Mouse (Mus musculus): ENCODE measurements at regions not wholly inside any gene's neighbourhood (a gene's known extent, or its start where the extent isn't known, plus 50 kb on each side); places are given as distances from the start of the nearest gene placed in this dataset.
A peak's percentile ranks its signal among the peaks of the same experiment; 100 is the strongest.

DNA sequence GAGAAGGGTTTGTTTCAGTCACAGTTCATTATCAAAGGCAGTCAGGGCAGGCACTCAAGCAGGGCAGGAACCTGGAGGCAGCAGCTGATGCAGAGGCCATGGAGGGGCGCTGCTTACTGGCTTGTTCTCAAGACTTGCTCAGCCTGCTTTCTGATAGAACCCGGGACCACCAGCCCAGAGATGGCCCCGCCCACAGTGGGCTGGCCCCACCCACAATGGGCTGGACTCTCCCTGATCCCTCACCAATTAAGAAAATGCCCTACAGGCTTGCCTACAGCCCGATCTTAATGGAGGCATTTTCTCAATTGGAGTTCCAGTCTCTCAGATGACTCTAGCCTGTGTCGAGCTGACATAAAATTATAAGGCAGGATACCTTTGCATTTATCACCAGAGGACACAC lies 129.7 kb downstream of the Cryba4 start:
- no peak for ATAC-seq (replicated peaks; ENCODE audit: insufficient number of reproducible peaks, low FRiP score, low TSS enrichment, poor library complexity, severe bottlenecking)

DNA sequence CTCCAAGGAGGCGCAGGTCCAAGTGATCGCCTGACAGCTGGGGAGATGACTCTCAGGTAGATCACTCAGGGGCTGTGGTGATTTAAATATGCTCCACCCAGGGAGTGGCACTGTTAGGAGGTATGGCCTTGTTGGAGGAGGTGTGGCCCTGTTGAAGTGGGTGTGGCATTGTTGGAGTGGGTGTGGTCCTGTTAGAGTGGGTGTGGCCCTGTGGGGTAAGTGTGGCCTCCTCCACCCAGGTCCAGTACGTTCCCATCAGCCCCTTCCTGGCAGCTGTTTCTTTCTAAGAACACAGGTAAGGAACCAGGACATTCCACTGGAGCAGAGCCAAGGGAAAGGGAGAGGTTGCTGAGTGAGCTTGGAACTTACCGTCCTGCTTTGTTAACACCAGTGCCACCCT lies 125.1 kb downstream of the Cryba4 start:
- ATAC-seq (replicated peaks; ENCODE audit: insufficient number of reproducible peaks, low FRiP score, low TSS enrichment, poor library complexity, severe bottlenecking): no peak

DNA sequence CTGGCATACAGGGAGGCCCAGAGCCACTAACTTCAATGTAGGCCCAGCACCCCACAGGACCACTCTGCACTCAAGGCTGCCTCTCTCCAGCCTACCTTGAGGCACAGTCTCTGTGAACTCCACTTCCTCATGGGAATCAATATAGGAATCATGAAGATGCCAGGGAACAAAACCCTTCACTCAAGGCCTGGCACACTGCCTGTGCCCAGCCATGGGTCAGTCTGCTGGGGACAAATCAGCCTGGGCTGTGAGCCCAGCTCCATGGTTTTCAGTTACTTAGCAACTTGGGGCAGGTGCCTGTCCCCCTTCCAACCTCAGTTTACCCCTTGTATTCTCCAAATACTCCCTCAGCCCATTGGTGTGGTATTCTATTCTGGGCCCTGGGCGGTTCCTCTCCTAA lies 119.6 kb downstream of the Cryba4 start:
- no peak for ATAC-seq (replicated peaks; ENCODE audit: insufficient number of reproducible peaks, low FRiP score, low TSS enrichment, poor library complexity, severe bottlenecking)

DNA sequence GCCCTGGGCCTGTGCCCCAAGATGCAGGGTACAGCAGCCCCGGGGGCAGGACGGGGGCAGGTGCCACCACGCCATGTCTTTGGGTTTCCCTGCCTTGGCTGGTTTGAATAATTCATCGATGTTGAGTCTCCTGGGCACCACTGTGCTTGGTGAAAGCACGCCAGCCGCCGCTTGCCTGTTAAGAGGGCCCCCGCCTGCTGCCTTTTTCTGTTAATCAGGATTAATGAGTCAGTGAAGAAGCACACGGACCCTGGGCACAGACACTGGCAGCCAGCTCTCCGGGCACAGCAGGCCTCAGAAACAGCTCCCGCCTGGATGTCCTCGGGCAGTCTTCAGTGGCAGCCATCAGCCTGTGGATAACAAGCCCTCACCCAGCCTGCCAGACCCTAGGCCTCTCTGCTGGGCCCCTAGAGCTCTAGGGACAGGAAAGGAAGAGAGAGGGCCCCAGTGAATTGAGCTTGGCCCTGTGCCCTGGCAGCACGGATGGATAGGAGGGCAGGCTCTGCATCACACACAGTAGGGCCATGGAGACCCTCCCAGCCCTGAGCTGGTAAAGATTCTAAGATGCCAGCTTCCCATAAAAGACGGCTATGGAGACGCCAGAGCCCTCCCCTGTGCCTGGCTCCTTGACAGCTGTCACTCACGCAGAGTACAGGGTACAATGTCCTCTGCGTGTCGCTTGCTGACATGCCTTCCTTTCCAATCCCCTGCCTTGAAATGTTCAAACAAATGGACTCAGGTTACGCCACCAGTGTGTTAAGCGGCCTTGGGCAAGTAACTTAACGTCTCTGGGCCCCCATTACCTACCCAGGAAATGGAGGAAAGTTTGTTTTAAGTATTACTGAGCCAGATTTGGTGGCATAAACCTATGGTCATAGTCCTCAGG lies 118.4 kb downstream of the Cryba4 start:
- ATAC-seq (replicated peaks; ENCODE audit: insufficient number of reproducible peaks, low FRiP score, low TSS enrichment, poor library complexity, severe bottlenecking): no peak

DNA sequence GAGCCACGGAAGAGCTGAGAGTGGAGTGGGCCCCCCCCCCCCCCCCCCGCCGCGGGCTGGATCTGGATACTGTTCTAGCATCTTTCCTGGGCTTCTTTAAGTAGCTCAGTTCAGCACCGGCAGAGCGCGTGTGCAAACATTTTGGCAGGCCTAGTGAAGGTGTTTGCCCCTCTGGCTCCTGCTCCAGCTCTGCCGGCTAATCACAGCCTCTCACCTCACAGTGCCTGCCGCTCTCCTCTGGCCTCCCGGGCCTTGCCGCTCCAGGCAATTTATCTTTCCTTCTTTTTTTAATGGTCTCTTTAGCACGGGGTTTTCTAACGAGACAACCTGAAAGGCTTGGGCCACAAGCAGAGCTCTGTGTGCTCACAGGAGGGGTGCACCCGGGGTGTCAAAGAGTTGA lies 115.7 kb downstream of the Cryba4 start:
- no peak for ATAC-seq (replicated peaks; ENCODE audit: insufficient number of reproducible peaks, low FRiP score, low TSS enrichment, poor library complexity, severe bottlenecking)

DNA sequence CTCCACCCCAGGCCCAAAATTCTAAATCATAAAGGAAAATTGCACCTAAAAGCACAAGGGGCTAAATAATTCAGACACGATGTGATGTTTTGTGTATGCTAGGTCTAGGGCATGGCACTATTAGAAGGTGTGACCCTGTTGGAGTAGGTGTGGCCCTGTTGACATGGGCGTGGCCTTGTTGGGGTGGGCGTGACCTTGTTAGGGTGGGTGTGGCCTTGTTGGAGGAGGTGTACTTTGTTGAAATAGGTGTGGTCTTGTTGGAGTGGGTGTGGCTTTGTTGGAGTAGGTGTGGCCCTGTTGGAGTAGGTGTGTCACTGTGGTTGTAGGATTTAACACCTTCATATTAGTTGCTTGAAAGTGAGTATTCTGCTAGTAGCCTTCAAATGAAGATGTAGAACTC lies 114.1 kb downstream of the Cryba4 start:
- no peak for ATAC-seq (replicated peaks; ENCODE audit: insufficient number of reproducible peaks, low FRiP score, low TSS enrichment, poor library complexity, severe bottlenecking)

DNA sequence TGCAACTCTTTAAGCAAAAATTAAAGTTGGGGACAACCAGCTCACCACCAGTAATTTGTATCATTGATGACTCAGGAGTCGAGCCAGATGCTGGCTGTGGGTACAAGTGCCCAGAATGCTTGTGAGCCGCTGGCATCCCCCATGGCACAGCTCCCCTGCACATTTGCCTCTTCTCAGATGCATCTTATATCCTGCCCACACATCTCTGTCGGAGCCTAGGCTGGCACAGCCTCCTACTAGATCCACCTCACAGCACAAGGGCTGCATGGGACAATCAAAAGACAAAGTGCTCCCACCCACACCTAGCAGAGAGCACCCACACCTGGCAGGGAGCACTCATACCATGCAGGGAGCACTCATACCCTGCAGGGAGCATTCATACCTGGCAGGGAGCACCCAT lies 109.6 kb downstream of the Cryba4 start:
- ATAC-seq (replicated peaks; ENCODE audit: insufficient number of reproducible peaks, low FRiP score, low TSS enrichment, poor library complexity, severe bottlenecking): no peak

DNA sequence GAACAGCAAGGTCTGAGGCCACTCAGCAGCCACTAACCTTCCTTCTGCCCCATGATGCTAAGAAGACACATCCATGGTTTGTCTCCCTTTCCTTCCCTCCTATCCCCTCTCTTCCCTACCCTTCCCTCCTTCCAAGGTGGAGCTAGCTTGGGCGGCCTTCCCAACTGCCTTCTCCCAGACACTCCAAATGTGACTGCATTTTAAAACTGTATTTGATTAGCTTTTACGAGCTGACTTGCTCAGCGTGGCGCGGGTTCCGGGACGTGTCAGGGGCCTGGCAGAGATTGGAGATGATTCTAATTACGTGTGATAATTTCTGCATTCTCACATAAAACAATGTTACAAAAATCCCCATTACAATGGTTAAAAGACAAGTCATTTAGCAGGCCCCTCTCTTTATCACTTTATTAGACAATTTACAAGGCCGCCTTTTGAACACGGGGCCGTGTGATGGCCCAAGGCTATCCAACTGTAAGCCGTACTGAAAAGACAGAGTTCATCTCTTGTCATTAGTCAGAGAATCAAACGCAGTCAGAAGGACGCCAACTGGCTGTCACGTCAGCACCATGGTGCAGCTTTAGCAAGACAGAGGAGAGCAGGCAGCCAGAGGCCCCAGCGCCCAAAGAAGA lies 108.2 kb downstream of the Cryba4 start:
- no peak for ATAC-seq (replicated peaks; ENCODE audit: insufficient number of reproducible peaks, low FRiP score, low TSS enrichment, poor library complexity, severe bottlenecking)

DNA sequence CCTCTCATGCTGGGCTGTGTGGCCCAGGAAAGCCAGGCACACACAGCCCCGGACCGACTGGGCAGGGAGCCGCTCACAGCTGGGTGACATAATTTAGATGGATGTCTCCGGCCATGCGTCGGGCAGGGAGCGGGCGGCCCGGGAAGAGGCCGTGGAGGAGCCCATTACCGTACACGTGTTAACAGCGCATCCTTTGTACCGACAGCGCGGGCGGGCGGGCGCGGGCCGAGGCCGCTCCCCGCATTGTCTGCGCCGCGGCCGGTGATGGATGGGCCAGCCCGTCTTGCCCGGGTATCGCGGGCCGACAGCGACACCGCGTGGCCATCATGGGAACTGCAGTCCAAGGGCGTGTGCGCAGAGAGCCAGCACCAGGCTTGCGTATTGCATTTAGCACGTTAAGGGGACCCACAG lies 98.6 kb downstream of the Cryba4 start:
- peak; percentile 67 for ATAC-seq (replicated peaks; ENCODE audit: insufficient number of reproducible peaks, low FRiP score, low TSS enrichment, poor library complexity, severe bottlenecking)

DNA sequence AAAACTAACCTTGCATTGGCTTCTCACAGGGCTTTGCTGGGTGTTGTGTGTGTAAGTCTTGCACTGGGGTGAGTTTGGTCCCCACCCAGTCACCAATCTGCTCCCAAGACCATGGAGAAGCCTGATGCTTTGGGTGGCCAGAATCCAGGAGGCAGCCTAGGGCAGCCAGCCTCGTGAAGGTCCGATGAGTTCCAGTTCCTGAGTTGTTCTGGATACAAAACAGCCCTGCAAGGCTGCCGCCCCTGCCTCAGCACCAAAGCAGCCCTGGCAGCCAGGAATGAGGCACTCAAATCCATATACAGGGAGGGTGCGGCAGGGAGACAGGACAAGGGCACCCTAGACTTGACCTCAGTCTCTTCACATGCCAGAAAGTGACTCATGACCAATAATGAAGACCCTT lies 97.7 kb downstream of the Cryba4 start:
- no peak for ATAC-seq (replicated peaks; ENCODE audit: insufficient number of reproducible peaks, low FRiP score, low TSS enrichment, poor library complexity, severe bottlenecking)

DNA sequence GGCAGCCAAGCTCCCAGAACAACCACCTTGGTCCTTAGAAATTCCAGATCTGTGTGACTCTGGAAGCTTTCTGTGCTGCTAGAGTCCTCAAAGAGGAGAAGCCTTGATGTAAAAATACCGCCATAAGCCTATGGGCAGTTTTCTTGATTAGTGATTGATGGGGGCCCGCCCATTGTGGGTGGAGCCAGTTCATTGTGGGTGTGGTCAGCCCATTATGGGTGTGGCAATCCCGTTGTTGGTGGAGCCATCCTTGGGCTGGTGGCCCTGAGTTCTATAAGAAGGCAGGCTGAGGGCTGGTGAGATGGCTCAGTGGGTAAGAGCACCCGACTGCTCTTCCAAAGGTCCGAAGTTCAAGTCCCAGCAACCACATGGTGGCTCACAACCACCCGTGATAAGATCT lies 97.3 kb downstream of the Cryba4 start:
- no peak for ATAC-seq (replicated peaks; ENCODE audit: insufficient number of reproducible peaks, low FRiP score, low TSS enrichment, poor library complexity, severe bottlenecking)

DNA sequence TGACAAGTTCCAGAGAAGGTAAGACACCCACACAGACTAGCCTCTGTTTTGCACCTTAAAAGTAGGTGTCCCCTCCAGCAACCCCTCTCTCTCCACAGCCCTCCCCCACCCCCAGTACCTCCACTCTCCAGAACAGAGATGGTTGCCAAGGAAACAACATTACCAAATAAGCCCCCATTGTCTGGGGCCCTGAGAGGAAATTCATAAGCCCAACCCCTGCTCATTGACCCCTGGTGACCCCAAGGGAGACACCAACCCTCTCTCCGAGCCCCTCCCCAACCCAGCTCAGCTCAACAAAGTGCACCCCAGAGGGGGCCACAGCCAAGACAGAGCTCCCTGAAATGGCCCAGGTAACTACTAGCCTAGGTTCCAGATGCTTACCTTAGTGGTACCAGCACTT lies 96.3 kb downstream of the Cryba4 start:
- no peak for ATAC-seq (replicated peaks; ENCODE audit: insufficient number of reproducible peaks, low FRiP score, low TSS enrichment, poor library complexity, severe bottlenecking)

DNA sequence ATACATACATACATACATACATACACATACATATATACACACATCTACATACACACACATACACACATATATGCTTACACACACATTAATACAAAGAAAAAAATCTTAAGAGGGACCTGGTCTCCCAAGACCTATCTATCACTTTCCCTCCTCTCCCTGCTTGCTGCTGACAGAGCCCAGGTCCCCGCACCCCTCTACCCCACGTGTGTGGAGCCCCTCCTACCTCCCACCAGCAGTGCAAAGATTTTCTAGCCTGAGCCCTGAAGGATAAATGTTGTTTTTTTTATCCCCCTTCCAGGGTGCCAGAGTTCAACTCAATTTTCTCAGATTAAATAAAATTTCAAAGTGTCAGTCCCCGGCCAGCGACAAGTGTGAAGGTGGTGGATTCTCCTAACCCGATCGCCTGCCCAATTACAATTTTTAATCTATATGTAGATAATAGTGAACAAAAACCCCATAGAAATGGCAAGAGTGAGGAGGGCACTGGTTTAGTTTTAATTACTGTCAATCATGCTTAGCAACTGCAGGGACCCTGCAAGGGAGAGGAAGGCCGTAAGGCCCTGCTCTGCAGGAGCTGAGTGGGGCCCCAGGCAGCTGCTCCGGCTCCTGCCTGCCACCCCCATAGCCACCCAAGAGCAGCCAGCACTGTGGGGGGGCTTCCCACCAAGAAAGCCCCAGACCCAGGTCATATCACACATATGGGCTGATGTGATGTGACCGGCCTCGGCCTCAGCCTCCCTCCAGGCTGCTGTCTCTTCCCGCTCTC lies 85.7 kb downstream of the Cryba4 start:
- no peak for ATAC-seq (replicated peaks; ENCODE audit: insufficient number of reproducible peaks, low FRiP score, low TSS enrichment, poor library complexity, severe bottlenecking)

DNA sequence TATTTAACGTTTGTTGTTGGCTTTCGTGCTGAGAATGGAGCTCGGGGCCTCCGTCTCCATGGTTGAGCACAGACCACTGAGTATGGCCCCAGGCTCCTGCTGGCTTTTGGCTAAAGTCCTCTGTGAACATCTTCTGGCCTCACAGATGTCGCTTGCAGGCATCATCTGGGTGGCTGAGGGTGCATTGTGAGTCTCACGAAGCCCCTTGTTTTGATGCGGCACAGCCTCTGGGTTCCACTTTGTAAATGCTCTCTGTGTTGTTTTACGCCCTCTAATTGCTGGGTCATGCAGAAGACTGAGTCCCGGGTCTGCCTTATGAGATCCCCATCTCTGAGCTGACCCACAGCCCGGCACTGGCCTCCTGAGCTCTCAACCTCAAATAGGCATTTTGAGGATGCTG lies 84.5 kb downstream of the Cryba4 start:
- no peak for ATAC-seq (replicated peaks; ENCODE audit: insufficient number of reproducible peaks, low FRiP score, low TSS enrichment, poor library complexity, severe bottlenecking)

DNA sequence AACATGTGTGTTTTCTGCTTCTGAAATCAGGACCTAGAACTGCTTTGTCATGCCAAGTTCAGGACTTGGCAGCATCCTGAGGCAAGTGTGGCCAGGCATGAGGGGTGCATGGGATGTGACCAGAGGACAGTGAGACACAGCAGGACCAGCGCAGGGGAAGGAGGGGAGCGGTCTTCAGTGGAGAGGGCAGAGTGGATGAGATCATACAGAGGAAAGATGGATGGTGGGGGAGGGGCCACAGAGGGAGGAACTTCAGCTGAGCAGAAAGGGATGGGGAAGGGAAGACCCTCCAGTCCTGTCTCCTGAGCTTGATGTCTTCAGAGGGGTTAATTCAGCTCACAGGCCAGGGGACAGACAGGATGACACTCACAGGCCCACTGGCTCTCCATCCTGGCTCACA lies 81.0 kb downstream of the Cryba4 start:
- ATAC-seq (replicated peaks; ENCODE audit: insufficient number of reproducible peaks, low FRiP score, low TSS enrichment, poor library complexity, severe bottlenecking): no peak

DNA sequence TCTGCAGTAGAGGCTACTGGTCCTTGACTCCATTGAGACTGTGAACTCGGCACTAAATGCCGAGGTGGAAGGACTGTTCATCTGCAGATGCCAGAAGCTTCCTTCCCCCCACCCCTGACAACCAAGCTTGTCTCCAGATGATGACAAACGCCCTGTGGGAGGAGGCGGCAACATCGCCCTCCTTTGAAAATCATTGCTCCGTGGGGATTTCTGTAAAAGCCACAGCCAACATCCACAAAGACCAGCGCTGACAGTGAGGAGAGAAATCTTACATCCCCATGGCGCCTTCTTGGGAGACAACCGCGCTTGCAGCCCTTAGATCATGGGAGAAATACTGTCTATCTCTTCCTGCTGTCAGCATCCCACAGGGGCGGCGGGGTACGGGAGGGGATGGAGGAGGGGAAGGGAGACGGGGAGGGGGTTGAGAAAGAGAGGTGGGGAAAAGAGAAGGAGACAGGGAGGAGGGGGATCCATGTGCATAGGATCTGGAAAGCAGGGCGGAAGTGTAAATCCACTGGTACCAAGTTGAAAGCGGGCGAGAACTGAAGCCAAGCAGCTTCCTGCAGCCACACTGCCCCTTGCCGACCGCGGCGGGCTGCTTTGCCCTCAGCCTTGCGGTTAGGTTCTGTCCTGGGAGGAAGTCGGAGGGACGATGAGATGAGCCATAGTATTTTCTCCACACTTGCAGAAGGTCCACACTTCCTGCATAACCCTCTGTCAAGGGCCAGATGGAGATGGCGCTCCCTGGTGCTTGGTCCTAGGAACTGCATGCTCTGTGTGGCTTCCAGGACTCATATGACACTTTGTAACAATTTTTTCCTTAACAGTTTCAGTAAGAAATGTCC lies 72.9 kb downstream of the Cryba4 start:
- ATAC-seq (replicated peaks; ENCODE audit: insufficient number of reproducible peaks, low FRiP score, low TSS enrichment, poor library complexity, severe bottlenecking): peak; percentile 63

DNA sequence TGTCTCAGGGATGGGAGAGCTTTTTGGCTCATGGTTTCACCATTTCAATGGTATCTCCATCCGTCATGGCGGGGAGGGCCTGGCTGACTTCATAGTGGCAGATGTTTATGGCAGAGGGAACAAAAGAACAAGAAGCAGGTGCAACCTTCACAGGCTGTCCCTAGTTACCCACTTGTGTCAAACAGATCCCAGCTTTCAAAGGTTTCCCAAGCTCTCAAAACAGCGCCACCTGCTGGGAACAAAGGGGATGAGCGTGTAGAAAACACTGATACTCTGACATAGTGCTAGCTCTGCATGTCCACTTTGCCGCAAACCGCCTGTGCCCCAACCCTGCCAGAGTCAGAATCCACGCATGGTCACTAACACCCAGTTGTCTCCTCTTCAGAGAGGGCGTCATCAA lies 69.5 kb downstream of the Cryba4 start:
- no peak for ATAC-seq (replicated peaks; ENCODE audit: insufficient number of reproducible peaks, low FRiP score, low TSS enrichment, poor library complexity, severe bottlenecking)

DNA sequence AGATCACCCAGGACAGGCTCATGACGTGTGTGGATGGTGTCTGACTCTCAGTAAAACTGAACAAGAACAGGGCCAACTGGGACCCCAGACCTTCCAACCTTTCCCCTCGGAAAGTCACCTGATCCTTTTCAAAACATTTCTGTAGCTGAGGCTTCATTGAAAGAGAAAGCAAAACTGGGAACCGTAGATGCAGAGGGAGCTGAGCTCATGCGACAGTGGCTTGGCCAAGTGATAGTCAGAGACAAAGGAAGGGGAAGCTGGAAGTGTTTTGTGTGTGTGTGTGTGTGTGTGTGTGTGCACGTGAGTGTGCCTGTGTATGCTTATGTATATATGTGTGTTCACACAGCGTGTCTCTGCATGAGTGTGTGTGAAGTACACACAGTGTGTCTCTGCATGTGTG lies 56.7 kb downstream of the Cryba4 start:
- ATAC-seq (replicated peaks; ENCODE audit: insufficient number of reproducible peaks, low FRiP score, low TSS enrichment, poor library complexity, severe bottlenecking): no peak
